Mouse (Mus musculus) liver, adult 2 months (tissue): Measurements from ENCODE around the gene Rab10. TPM values are rescaled to one million over a fixed set of nuclear protein-coding genes. Genes with fewer than 3 reads are reported as not detected.

Source experiments
- DNase-seq: peaks from one replicate; pipeline ENCODE4 v3.0.0-alpha.2; 2011; ENCODE audit warnings: low read depth, low spot score; ENCODE audit errors: extremely low read depth
- H3K27ac ChIP-seq: fragments of 200-500 bp; replicated peaks from 2 replicates; pipeline ENCODE4 v1.5.1; 2012; ENCODE audit warnings: low read depth, mild to moderate bottlenecking, control low read depth, inconsistent platforms, low read length; ENCODE audit not compliant: insufficient read depth
- H3K27me3 ChIP-seq: fragments of 200-500 bp; 2 replicates; pipeline ENCODE4 v1.6.1; 2012; ENCODE audit warnings: mild to moderate bottlenecking, moderate library complexity, low read length, inconsistent platforms; ENCODE audit not compliant: control insufficient read depth, insufficient read depth
- H3K36me3 ChIP-seq: fragments of 200-500 bp; 2 replicates; pipeline ENCODE4 v1.6.1; 2012; ENCODE audit warnings: low read length, inconsistent platforms; ENCODE audit not compliant: control insufficient read depth, insufficient read depth
- H3K4me1 ChIP-seq: fragments of 200-500 bp; 2 replicates; pipeline ENCODE4 v1.6.1; 2011; ENCODE audit warnings: low read length; ENCODE audit not compliant: control insufficient read depth, insufficient read depth
- H3K4me3 ChIP-seq: fragments of 200-500 bp; 2 replicates; pipeline ENCODE4 v1.5.1; 2011; ENCODE audit warnings: low read depth, mild to moderate bottlenecking, control low read depth, low read length, moderate library complexity; ENCODE audit not compliant: insufficient read depth
- H3K79me2 ChIP-seq: fragments of 200-500 bp; 2 replicates; pipeline ENCODE4 v1.6.1; 2012; ENCODE audit warnings: inconsistent platforms, mild to moderate bottlenecking, low read length, moderate library complexity; ENCODE audit not compliant: control insufficient read depth, insufficient read depth
- H3K9ac ChIP-seq: fragments of 200-500 bp; 2 replicates; pipeline ENCODE4 v1.6.1; 2012; ENCODE audit warnings: low read depth, mild to moderate bottlenecking, control low read depth, inconsistent platforms, low read length
- CTCF ChIP-seq: fragments of 200-500 bp; IDR thresholded peaks from 2 replicates; pipeline ENCODE4 v1.5.1; 2011; ENCODE audit warnings: low read depth, low read length, control low read depth
- POLR2A ChIP-seq: fragments of 200-500 bp; IDR thresholded peaks from 2 replicates; pipeline ENCODE4 v1.6.1; 2011; ENCODE audit warnings: low read length, control low read depth; ENCODE audit not compliant: insufficient read depth; ENCODE audit errors: extremely low read depth
- WGBS: fragments of 180-500 bp; shearing (Covaris S2); methylation state at CpG from one replicate; pipeline ENCODE4 v1.1.7; 2018; 5-methylcytosine and 5-hydroxymethylcytosine counted together
- polyA plus RNA-seq: library from polyadenylated mRNA; depleted of rRNA; stranded (reverse); fragments of >200 nt; gene quantifications from 2 replicates; pipeline ENCODE4 v1.2.3, GENCODE M21; 2012; rRNA removed
- total RNA-seq: library from RNA; depleted of rRNA; stranded (reverse); fragments of >200 nt; gene quantifications from 2 replicates; pipeline ENCODE4 v1.2.3, GENCODE M21; 2014; rRNA removed

The Rab10 gene
- total RNA-seq = 42.8 and 43.4 TPM in 2 replicates
- 18.7 and 21.5 TPM in 2 replicates for polyA plus RNA-seq

DNA sequence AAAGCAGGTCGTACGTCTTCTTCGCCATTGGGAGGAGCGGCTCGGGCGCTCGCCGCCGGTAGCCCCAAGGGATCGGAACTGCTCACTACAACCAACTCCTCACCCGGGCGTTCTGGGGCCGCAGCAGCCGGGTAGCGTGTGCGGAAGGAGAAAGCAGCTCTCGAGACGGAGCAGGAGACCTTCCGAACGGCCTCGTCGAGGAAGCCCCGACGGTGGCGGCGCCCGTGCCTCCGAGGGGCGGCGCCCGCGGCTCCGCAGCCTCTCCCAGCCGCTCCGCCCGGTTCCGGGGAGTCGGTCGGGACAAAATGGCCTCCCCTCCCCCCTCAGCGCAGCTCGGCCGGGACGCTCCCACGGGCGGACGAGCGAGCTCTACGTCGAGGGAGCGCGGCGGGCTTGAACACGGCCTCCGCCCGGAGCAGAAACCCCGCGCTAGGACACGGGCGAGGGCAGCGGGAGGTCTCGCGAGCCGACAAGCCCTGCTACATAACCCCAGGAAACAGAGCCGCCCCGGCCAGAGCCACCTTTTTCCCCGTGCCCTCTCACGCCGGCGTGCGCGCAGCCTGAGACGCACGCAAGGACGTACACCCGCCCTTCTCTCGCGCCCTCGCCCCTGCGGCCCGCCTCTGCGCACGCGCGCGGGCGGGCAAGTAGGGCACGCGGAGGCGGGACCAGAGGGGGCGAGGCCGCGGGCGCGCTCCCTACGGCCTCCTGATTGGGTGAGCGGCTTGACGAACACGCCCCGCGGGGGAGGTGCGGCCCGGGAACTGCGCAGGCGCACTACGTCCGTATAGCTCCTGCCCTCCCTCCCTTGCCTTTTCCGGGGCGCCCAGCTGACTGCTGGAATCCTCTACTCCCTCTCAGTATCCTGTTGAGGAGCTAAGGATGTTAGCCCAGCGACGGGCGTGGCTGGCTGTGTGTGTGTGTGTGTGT is at the start of gene Rab10:
Rab10 (minus strand) TSS at position 579 of the 930 bp plus-strand sequence.
- Histone ChIP-seq H3K4me3 (peak within 1 kb of the TSS; percentile 97), H3K4me1 (peaks cover 16% of the 10 kb centered on the region), H3K36me3 (no peaks in the 10 kb centered on the region), H3K27me3 (no peaks in the 10 kb centered on the region), H3K27ac (peak within 1 kb of the TSS; percentile 99), H3K9ac (peak within 1 kb of the TSS; percentile 96), H3K79me2 (peaks cover 22% of the 10 kb centered on the region)
- no peak for TF ChIP-seq CTCF
- peak; percentile 93 for TF ChIP-seq POLR2A
- WGBS = under 1% methylated on average over 111 of the region's 111 CpGs
- DNase-seq = peak; percentile 85

DNA sequence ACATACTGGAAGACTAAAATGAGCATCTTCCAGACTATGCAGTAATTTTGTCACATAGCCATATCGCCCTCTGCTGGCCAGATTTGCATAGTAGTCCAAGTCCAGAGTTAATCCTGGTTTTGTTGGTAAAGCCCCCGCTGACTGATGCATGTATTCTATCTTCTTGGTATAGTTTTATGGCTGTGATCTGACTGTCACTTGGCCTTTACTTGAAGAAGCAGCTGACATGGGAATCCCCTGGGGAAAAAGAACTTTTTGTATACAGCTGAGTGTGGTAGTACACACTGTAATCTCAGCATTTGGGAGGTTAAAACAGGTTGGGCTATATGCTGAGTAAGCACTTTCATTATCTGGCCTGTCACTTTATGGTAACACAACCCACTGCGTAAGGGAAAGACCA is 49.5 kb upstream of the Rab10 start:
- Histone ChIP-seq H3K36me3 (no peaks in the 10 kb centered on the region), H3K4me1 (no peaks in the 10 kb centered on the region), H3K27ac (no peak overlapping the region), H3K4me3 (no peak overlapping the region), H3K9ac (no peak overlapping the region), H3K27me3 (no peaks in the 10 kb centered on the region), H3K79me2 (no peaks in the 10 kb centered on the region)
- 20% methylated on average over 3 of the region's 3 CpGs for WGBS
- TF ChIP-seq POLR2A (no peak), CTCF (peak; percentile 35; the same call in 1 of the 2 replicates)
- DNase-seq = peak; percentile 55

DNA sequence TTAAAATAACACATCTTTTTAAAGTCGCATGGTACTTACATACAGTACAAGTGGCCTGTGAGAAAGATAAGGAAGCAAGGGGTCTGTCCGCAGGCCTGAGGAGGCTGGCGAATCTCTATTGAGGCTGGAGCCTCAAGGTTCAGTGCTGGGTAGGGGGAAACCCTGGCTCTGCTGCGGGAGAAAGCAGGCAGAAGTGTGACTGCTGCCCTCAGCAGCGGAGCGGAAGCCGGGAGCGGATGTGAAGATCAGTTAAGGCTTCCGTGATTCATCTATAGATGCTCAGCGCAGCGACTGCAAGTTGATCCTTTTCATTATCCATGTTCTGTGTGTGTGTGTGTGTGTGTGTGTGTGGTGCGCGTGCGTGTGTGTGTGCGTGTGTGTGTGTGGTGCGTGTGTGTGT is 47.1 kb upstream of the Rab10 start:
- Histone ChIP-seq H3K4me3 (peak overlapping the region; percentile 51; the same call in 1 of the 2 replicates), H3K27me3 (no peaks in the 10 kb centered on the region), H3K4me1 (no peaks in the 10 kb centered on the region), H3K27ac (no peak overlapping the region), H3K79me2 (no peaks in the 10 kb centered on the region), H3K36me3 (no peaks in the 10 kb centered on the region), H3K9ac (no peak overlapping the region; the same call in 1 of the 2 replicates)
- WGBS = 51% methylated on average over 16 of the region's 16 CpGs
- TF ChIP-seq POLR2A = no peak
- TF ChIP-seq CTCF = no peak
- no peak for DNase-seq

DNA sequence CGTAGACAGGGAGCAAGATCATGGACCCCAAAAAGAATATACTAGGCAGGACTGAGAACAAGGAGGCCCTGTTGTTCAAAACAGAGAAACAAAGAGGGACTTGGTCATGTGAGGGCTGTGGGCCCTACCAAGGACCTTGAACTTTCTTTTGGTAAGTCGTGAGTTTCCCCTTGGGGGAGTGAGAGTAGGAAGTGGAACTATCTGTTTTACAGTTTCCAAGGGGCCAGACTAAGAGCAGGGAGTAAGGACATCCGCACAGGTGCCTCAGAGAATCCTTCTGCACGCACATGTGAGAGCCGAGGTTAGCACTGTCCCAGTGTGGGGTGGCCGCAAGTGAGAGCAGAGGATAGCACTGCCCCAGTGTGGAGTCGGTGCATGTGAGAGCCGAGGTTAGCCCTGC is 45.3 kb upstream of the Rab10 start:
- Histone ChIP-seq H3K4me1 (no peaks in the 10 kb centered on the region), H3K27me3 (no peaks in the 10 kb centered on the region), H3K9ac (no peak overlapping the region), H3K27ac (peak overlapping the region; percentile 16; the same call in 1 of the 2 replicates), H3K79me2 (no peaks in the 10 kb centered on the region), H3K36me3 (no peaks in the 10 kb centered on the region), H3K4me3 (no peak overlapping the region; the same call in 1 of the 2 replicates)
- TF ChIP-seq POLR2A (no peak), CTCF (no peak)
- DNase-seq = peak; percentile 18
- WGBS = 83% methylated on average over 8 of the region's 8 CpGs

DNA sequence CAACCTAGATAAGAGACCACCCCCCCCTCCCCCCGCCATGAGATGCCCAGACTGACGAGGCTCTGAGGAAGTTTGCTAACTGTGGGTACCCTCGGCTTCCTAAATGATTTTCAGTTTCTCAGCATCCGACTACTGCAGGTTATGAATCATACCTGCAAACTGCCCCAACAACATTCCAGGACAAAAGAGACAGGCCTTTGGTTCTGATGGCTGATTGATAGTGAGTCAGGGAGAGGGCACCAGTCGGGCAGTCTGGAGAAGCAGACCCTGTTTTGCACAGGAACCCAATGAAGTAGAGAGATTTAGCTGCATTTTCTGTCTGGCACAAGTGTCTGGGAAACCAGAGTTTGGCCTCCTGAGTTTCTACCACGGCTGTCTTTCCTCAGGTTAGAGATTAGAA is 42.4 kb upstream of the Rab10 start:
- DNase-seq = no peak
- 85% methylated on average over 6 of the region's 6 CpGs for WGBS
- H3K79me2 ChIP-seq = no peaks in the 10 kb centered on the region

More for the DNA sequence above, 42.4 kb upstream of the Rab10 start:
- H3K36me3 ChIP-seq = no peaks in the 10 kb centered on the region
- H3K27me3 ChIP-seq = no peaks in the 10 kb centered on the region
- no peak for TF ChIP-seq CTCF
- TF ChIP-seq POLR2A = no peak
- no peaks in the 10 kb centered on the region for H3K4me1 ChIP-seq
- no peak overlapping the region for H3K9ac ChIP-seq
- no peak overlapping the region for H3K4me3 ChIP-seq
- no peak overlapping the region for H3K27ac ChIP-seq
